Mouse (Mus musculus): ENCODE data around the gene Stk16.
A peak's percentile ranks its signal among the peaks of the same experiment; 100 is the strongest.

DNA sequence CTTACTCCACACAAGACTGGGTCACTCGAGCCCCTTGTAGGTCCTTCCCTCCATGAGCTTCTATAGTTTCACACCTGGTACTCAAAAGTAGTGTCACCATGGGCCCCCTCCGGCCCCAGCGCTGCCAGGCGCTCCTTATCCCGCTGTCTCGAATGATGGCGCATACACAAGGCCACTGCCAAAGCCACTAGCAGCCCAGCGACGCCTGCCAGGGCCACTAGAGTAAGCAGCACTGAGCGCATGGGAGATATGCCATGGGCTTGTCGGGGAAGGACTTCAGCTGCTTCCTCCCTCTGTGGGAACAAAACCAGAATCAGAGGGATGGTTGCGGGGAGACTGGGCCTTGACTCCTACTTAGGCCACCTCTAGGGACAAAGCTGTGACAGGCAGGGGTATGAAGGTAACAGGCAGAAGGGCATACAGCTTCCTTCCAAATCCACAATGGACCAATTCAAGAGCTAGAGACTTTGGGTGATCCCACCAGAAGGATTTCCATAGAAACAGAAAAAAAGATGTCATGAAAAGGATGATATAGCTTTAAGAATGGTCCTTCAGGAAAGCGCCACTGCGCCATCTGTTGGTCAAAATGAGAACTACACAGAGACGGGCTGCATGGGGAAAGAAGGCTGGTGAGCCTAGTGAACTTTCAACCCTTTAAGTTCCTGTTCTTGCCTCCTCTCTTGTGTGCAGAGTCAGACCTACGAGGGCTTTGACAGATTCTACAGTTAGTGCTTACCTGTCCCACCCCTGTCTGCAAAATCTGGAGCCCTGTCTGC is 43.4 kb downstream of the Stk16 start:
- TF ChIP-seq CTCF (IDR thresholded peaks at IDR 0.05; ENCODE audit: insufficient read depth, low read length) (peak; percentile 78), POLR2A (IDR thresholded peaks at IDR 0.05; ENCODE audit: borderline replicate concordance, extremely low read depth, low read depth, low read length) (no peak)
